Mouse (Mus musculus) heart, embryonic 13.5 days (tissue): ENCODE measurements around the gene Gpr18. TPM values are rescaled to one million over a fixed set of nuclear protein-coding genes. Genes with fewer than 3 reads are reported as not detected.
"Not testable (repeated sequence)": the region's sequence is repeated elsewhere in the genome, so short reads cannot be mapped to it uniquely, and the experiment has no call there.

Experiments
- ATAC-seq: fragments of 200-750 bp; cut with Nextera tagmentation; 2 replicates; pipeline ENCODE4 v1.8.0; 2017; ENCODE audit warnings: moderate TSS enrichment; ENCODE audit not compliant: insufficient number of reproducible peaks, low FRiP score, low TSS enrichment; ENCODE audit errors: extremely low read depth
- H3K27ac ChIP-seq: fragments of 300-500 bp; sonication (generic); replicated peaks from 2 replicates; pipeline ENCODE4 v1.5.1; 2015; ENCODE audit warnings: moderate library complexity, mild to moderate bottlenecking, inconsistent platforms
- H3K27me3 ChIP-seq: fragments of 300-500 bp; sonication (generic); replicated peaks from 2 replicates; pipeline ENCODE4 v1.6.1; 2015; ENCODE audit warnings: mild to moderate bottlenecking, inconsistent platforms
- H3K36me3 ChIP-seq: fragments of 300-500 bp; sonication (generic); 2 replicates; pipeline ENCODE4 v1.6.1; 2015; ENCODE audit warnings: mild to moderate bottlenecking, inconsistent platforms
- H3K4me1 ChIP-seq: fragments of 300-500 bp; sonication (generic); 2 replicates; pipeline ENCODE4 v1.6.1; 2015; ENCODE audit warnings: inconsistent platforms
- H3K4me2 ChIP-seq: fragments of 300-500 bp; sonication (generic); 2 replicates; pipeline ENCODE4 v1.6.1; 2015; ENCODE audit warnings: inconsistent platforms, mild to moderate bottlenecking, moderate library complexity
- H3K4me3 ChIP-seq: fragments of 300-500 bp; sonication (generic); 2 replicates; pipeline ENCODE4 v1.5.1; 2015; ENCODE audit warnings: moderate library complexity, mild to moderate bottlenecking, inconsistent platforms
- H3K9ac ChIP-seq: fragments of 300-500 bp; sonication (generic); 2 replicates; pipeline ENCODE4 v1.6.1; 2015; ENCODE audit warnings: inconsistent platforms, mild to moderate bottlenecking, moderate library complexity
- H3K9me3 ChIP-seq: fragments of 300-500 bp; sonication (generic); 2 replicates; pipeline ENCODE4 v1.6.1; 2016; ENCODE audit warnings: inconsistent platforms
- WGBS: fragments of 180-500 bp; shearing (Covaris S2); methylation state at CpG from one replicate; pipeline ENCODE4 v1.1.7; 2015; ENCODE audit warnings: mixed read lengths; 5-methylcytosine and 5-hydroxymethylcytosine counted together
- polyA plus RNA-seq: library from polyadenylated mRNA; unstranded; fragments of >200 nt; fragmentation: Nextera tagmentation; extraction: Ambion mirVana; gene quantifications from 2 replicates; pipeline ENCODE4 v1.2.1, GENCODE M21; 2015

Gene Gpr18
- polyA plus RNA-seq, 1 experiment from 2014 or later, result not detected

DNA sequence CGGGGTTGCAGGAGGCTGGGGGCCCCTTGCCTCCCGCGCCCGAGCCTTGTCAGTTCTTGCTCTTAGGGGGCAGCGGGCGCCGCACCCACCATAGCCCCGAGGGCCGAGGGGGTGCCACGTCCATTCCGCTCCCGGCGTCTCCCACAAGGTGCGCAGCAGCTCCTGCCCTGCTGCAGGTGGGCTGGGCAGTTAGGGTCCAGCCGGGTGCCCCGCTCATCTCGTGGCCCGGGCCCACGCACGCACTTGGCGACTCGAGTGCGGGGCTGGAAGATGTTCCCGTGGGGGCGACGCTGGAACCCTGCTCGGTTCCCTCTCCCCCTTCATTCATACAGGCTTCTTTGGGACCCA lies 36.7 kb downstream of the Gpr18 start:
- H3K36me3 ChIP-seq, result no peaks in the 10 kb centered on the region
- no peak for ATAC-seq
- peak overlapping the region; percentile 80 for H3K4me3 ChIP-seq
- peaks cover 22% of the 10 kb centered on the region for H3K4me1 ChIP-seq
- H3K4me2 ChIP-seq, result peak overlapping the region; percentile 80
- WGBS, result under 1% methylated on average over 27 of the region's 27 CpGs
- peaks cover 5% of the 10 kb centered on the region for H3K27me3 ChIP-seq
- peak overlapping the region; percentile 95 for H3K9ac ChIP-seq
- H3K9me3 ChIP-seq, result no peaks in the 10 kb centered on the region
- peak overlapping the region; percentile 46 for H3K27ac ChIP-seq

DNA sequence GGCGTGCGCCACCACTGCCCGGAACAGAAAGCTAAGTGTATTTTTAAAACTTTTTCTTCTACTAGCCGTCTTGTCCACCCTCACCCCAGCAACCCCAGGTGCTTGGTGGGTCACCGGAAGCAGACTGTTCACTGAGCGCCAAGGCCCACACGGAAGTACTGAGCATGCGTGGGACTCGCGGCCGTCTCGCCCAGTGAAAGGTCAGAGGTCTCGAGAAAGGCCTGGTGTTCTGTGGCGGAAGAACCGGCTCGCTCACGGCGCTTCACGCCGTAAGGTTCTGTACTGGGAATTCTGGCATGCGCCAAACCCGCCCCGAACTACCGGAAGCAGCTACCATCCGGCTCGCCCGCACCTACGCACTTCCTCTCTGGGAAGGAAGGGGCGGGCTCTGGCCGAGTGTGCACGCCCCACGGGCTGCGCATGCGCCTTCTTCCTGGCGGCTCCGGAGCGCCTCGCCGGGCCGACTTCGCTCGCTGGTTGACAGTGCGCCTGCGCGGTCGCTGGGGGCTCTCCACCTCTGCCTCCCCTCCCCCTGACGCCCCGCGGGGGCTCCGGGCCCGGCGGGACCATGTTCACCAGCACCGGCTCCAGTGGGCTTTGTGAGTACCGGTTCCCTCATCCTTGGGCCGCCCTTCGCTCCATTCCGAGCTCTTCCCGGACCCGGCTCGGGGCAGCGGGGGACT lies 37.3 kb downstream of the Gpr18 start, which contains the start of gene Ubac2:
Ubac2 (plus strand) TSS at position 445 of the 683 bp plus-strand sequence.
- under 1% methylated on average over 61 of the region's 61 CpGs for WGBS
- Histone ChIP-seq H3K9ac (peak within 1 kb of the TSS; percentile 95), H3K4me3 (peak within 1 kb of the TSS; percentile 80), H3K9me3 (no peaks in the 10 kb centered on the region), H3K27me3 (peaks cover 11% of the 10 kb centered on the region), H3K4me2 (peak within 1 kb of the TSS; percentile 80), H3K27ac (peak within 1 kb of the TSS; percentile 96), H3K4me1 (peaks cover 17% of the 10 kb centered on the region), H3K36me3 (no peaks in the 10 kb centered on the region)
- peak; percentile 96 for ATAC-seq

DNA sequence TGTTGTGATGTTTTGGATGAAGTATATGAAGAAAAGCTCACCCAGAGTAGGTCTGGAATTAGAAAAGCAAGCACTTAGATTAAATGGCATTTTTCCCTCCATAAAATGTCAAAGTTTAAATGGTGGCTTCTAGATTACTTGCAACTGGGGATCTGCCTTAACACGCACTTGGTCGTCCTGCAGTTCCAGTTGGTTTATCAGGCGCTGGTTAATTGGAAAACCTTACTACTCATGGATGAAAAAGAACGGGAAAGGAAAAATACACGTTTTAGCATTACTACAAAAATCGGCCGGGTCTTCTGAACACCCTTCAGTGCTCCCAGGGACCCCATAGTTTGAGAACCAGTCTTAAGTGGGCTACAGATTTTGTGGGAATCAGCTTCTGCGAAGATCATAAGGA lies 37.9 kb downstream of the Gpr18 start:
- Histone ChIP-seq H3K9ac (peak overlapping the region; percentile 95), H3K9me3 (no peaks in the 10 kb centered on the region), H3K36me3 (no peaks in the 10 kb centered on the region), H3K4me2 (peak overlapping the region; percentile 80), H3K4me3 (peak overlapping the region; percentile 80), H3K27me3 (peaks cover 13% of the 10 kb centered on the region), H3K27ac (peak overlapping the region; percentile 96), H3K4me1 (peaks cover 13% of the 10 kb centered on the region)
- no peak for ATAC-seq
- 29% methylated on average over 8 of the region's 8 CpGs for WGBS

DNA sequence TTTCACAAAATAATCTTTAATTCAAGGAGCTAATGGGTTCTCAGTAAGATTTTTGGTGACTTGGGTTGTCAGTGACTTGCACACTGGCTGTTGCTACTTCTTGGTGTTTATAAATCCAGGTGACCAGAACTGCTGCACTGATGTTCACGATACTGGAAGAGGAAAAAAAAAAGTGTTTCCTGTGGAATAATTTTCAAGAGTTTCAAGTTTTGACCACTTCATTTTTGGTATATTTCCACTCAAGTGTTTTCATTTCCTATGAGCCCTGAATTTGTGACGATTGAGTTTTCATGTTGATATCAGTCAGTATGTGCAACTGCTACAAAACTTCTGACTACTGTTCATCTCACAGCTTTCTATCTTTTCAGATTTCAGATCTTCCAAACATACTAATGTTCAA lies 38.7 kb downstream of the Gpr18 start:
- H3K36me3 ChIP-seq, result no peaks in the 10 kb centered on the region
- no peak for ATAC-seq
- H3K27ac ChIP-seq, result no peak overlapping the region
- WGBS, result 76% methylated on average over 2 of the region's 2 CpGs
- H3K9me3 ChIP-seq, result no peaks in the 10 kb centered on the region
- H3K4me2 ChIP-seq, result no peak overlapping the region
- H3K9ac ChIP-seq, result no peak overlapping the region
- peaks cover 13% of the 10 kb centered on the region for H3K27me3 ChIP-seq
- peaks cover 13% of the 10 kb centered on the region for H3K4me1 ChIP-seq
- no peak overlapping the region for H3K4me3 ChIP-seq

DNA sequence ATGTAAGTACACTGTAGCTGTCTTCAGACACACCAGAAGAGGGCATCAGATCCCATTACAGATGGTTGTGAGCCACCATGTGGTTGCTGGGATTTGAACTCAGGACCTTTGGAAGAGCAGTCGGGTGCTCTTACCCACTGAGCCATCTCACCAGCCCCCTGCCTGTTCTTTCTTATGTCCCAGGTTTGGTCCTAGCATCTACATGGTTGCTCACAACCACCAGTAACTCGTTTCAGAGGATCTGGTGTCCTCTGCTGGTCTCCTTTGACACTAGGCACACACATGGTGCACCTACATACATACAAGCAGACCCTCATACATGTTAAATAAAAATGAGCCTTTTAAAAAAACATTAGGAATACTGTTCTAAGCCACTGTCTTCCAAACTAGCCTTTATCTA lies 39.4 kb downstream of the Gpr18 start:
- 55% methylated on average over 2 of the region's 2 CpGs for WGBS

DNA sequence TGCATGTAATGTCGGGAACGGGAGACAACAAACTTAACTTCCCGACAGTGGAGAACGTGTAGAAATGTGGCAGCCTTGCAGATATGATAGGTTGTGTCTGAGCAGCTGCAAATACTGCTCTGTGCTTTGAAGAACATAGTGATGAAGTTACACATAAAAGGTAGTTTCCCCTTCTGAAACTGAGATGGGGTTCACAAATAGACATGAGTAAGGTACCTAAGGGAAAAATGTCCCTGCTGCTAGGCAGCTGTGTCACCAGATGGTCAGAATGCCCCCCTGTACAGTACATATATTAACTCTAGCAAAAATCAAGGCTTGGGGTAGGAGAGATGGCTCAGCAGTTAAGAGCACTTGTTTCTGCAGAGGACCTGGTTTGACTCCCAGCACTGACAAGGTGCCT lies 41.9 kb downstream of the Gpr18 start:
- peaks cover 4% of the 10 kb centered on the region for H3K4me1 ChIP-seq
- no peak overlapping the region for H3K9ac ChIP-seq
- no peak overlapping the region for H3K4me3 ChIP-seq
- 65% methylated on average over 4 of the region's 4 CpGs for WGBS
- H3K36me3 ChIP-seq, result no peaks in the 10 kb centered on the region
- H3K27ac ChIP-seq, result no peak overlapping the region
- no peaks in the 10 kb centered on the region for H3K9me3 ChIP-seq
- ATAC-seq, result no peak
- H3K27me3 ChIP-seq, result peaks cover 16% of the 10 kb centered on the region
- no peak overlapping the region for H3K4me2 ChIP-seq

More for the DNA sequence above, 39.4 kb downstream of the Gpr18 start:
- H3K4me3 ChIP-seq, H3K9me3 ChIP-seq, H3K27ac ChIP-seq, H3K9ac ChIP-seq, H3K4me2 ChIP-seq, H3K36me3 ChIP-seq, ATAC-seq: not testable (repeated sequence)
- H3K27me3 ChIP-seq, result peaks cover 13% of the 10 kb centered on the region
- peaks cover 13% of the 10 kb centered on the region for H3K4me1 ChIP-seq

DNA sequence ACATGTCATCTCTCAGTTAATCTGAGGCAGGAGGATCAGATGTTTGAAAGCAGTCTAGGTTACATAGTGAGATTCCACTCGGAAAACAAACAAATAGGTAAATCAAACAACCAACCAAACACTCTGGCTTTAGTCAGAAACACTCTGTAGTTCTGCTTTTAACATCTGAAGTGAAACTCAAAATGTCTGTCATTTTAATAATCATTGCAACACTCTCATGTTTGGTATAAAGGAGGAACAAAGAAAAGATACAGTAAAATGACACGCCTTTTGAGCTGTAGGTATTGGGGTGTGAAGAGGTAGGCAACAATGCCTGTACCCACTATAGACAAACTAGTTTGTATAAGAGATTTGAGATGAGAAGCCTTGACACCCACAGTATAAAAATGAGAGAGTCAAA lies 42.4 kb downstream of the Gpr18 start:
- ATAC-seq, result no peak
- H3K4me3 ChIP-seq, result no peak overlapping the region
- H3K27ac ChIP-seq, result no peak overlapping the region
- H3K36me3 ChIP-seq, result no peaks in the 10 kb centered on the region
- H3K4me2 ChIP-seq, result no peak overlapping the region
- peaks cover 16% of the 10 kb centered on the region for H3K27me3 ChIP-seq
- peaks cover 4% of the 10 kb centered on the region for H3K4me1 ChIP-seq
- H3K9me3 ChIP-seq, result no peaks in the 10 kb centered on the region
- no peak overlapping the region for H3K9ac ChIP-seq
- 62% methylated on average over 2 of the region's 2 CpGs for WGBS

DNA sequence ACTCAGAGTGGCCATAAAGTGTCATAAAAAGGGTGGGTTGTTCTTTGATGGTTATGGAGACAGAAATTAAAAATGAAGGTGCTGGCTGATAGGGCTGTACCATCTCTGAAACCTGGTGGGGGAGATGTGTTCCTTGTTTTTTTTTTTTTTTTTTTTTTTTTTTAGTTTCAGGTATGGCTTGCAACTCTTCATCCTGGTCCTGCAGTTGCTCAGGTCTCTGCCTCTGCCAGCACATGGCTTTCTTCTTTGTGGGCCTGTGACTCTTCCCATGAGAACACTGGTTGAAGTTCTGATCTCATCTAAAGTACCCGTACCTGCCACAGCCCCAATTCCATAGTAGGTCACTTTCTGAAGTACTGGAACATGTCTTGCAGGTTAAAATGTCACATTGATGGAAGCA lies 42.8 kb downstream of the Gpr18 start:
- no peaks in the 10 kb centered on the region for H3K36me3 ChIP-seq
- WGBS, result 68% methylated on average over 1 of the region's 1 CpGs
- no peak for ATAC-seq

DNA sequence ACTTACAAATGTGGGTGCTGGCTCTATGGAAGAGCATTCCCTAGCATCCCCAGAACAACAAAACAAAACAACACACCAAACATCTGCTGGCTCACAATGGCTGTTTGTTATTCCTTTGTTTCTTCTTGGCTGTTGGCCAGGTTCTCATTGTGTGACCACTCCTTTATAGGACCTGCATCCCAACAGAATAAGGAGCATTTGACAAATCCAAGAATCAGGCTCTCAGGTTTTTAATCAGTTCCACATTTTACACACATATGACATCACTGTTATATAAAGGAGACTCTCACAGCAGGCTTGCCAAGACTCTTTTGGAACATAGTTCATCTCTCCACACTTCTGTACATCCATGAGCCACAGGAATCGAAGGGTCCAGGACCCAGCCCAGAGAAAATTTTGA lies 46.5 kb downstream of the Gpr18 start:
- Histone ChIP-seq H3K4me2 (no peak overlapping the region), H3K9me3 (no peaks in the 10 kb centered on the region), H3K27ac (0 out of 2 replicates have a peak overlapping the region, but pooled peaks have one; percentile 24), H3K4me1 (peaks cover 4% of the 10 kb centered on the region), H3K4me3 (no peak overlapping the region), H3K9ac (no peak overlapping the region), H3K27me3 (peaks cover 13% of the 10 kb centered on the region), H3K36me3 (no peaks in the 10 kb centered on the region)
- ATAC-seq, result no peak
- WGBS, result 63% methylated on average over 1 of the region's 1 CpGs

More for the DNA sequence above, 42.8 kb downstream of the Gpr18 start:
- Histone ChIP-seq H3K4me3 (no peak overlapping the region), H3K27ac (no peak overlapping the region), H3K4me2 (no peak overlapping the region), H3K4me1 (peaks cover 4% of the 10 kb centered on the region), H3K9me3 (no peaks in the 10 kb centered on the region), H3K9ac (no peak overlapping the region), H3K27me3 (peaks cover 16% of the 10 kb centered on the region)

DNA sequence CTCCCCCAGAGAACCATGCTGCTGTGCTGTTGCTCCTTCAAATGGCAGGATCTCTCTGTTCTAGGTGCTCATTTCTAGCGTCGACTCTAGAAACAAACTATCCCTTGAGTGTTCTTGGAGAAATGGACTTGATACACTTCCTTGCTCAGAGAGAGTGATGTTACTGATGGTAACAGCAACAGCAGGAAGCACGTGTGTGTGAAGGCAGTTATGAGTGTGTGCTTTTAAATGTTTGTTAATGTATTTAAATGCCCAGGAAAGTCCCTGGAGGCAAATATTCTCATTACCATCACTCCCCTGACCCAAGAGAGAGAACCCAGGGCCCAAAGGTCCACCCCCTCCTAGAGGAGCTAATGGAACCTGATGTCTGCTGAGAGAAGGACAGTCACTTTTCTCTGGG lies 49.0 kb downstream of the Gpr18 start:
- no peaks in the 10 kb centered on the region for H3K36me3 ChIP-seq
- H3K27ac ChIP-seq, result no peak overlapping the region
- ATAC-seq, result no peak
- peaks cover 15% of the 10 kb centered on the region; the same call in 1 of the 2 replicates for H3K27me3 ChIP-seq
- no peaks in the 10 kb centered on the region for H3K9me3 ChIP-seq
- WGBS, result 60% methylated on average over 3 of the region's 3 CpGs
- H3K9ac ChIP-seq, result no peak overlapping the region
- H3K4me3 ChIP-seq, result no peak overlapping the region
- H3K4me2 ChIP-seq, result no peak overlapping the region
- peaks cover 4% of the 10 kb centered on the region for H3K4me1 ChIP-seq

DNA sequence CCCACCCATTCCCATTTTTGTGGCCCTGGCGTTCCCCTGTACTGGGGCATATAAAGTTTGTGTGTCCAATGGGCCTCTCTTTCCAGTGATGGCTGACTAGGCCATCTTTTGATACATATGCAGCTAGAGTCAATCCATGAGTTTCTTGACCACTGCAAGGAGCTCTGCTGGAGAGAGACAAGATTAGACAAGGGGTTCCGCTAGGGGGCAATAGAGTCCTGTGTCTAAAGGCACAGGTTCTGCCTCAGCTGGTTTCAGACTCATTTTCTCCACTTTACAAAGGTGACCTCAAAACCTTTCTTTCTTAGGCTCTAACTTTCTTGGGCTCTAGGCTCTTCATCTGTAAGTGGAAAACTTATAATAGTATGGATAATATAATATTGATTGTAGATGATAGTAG lies 50.4 kb downstream of the Gpr18 start:
- H3K36me3 ChIP-seq, H3K4me3 ChIP-seq, H3K4me2 ChIP-seq, ATAC-seq, H3K27ac ChIP-seq, H3K9ac ChIP-seq, H3K9me3 ChIP-seq, H3K4me1 ChIP-seq: not testable (repeated sequence)
- peaks cover 15% of the 10 kb centered on the region; the same call in 1 of the 2 replicates for H3K27me3 ChIP-seq
- 13% methylated on average over 2 of the region's 2 CpGs for WGBS
